Mouse (Mus musculus) gastrocnemius, adult 8-10 months (tissue): ENCODE data around the gene Rcan3. TPM values are rescaled to one million over a fixed set of nuclear protein-coding genes. Genes with fewer than 3 reads are reported as not detected.

Source experiments
- DNase-seq, 2 experiments: peaks; one replicate each; pipeline ENCODE4 v3.0.0; 2022; ENCODE audit warnings: low spot score in 2 of 2
- total RNA-seq, 4 experiments: library from RNA; stranded (reverse); gene quantifications; 2 replicates each; pipeline ENCODE4 v1.2.4; 2022

Rcan3 gene
- total RNA-seq, 4 experiments from 2014 or later: 3.1 to 4.0 (median 3.6) TPM

DNA sequence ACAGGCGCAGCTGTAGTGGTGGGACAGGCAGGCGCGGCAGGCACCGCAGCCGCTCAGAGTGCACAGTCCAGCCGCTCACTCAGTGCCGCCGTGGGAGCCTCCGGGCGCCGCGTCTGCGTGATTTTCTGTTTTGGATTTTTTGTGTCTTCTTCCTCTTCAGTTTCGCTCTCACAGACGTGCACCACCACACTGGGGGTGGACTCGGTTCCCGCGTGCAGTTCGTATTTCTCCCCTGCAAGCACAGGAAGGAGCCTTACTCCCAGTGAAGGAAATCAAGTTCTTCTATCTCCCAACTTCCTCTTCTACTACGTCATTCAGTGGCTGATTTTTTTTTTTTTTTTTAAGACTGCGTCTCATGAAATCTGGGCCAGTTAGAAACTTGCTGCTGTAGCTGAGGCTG lies 17.3 kb downstream of the Rcan3 start:
- DNase-seq: no peak

DNA sequence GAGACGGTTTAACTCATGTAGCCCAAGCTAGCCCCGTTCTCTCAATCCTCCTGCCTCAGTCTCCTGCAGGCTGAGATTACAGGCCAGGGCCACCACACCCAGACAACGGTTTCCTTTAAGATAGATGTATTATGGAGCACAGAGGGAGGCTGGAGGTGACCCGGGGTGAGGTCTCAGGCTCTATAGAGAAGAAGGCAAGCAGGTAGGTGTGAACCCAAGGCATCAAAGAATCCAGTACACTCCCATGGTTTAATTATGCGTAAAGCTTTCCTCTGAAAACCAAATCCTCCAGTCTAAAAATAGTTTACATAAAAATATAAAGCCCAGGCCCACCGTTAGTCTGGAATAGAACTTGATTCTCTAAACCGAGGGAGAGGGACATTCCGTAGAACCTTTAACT lies 20.2 kb downstream of the Rcan3 start:
- DNase-seq: no peak

DNA sequence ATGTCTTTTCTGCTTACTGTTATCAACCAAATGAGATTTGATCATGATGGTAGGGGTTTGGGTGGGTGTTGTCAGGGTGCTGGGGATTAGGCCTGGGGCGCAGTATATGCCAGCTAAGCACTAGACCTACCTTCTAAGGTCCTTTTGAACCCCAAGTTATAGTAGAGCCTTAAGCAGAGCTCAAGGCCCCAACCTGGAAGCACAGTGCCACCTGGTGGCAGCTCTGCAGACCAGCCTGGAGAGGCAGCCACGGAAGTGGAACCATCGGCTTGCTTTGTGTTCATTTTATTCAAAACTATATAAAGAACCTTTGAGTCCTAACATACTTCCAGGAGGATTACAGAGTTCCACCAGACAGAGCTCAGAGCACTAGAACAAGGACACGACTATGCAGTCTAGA lies 22.0 kb downstream of the Rcan3 start:
- DNase-seq: peak in 1 of 2 experiments; percentile 20

DNA sequence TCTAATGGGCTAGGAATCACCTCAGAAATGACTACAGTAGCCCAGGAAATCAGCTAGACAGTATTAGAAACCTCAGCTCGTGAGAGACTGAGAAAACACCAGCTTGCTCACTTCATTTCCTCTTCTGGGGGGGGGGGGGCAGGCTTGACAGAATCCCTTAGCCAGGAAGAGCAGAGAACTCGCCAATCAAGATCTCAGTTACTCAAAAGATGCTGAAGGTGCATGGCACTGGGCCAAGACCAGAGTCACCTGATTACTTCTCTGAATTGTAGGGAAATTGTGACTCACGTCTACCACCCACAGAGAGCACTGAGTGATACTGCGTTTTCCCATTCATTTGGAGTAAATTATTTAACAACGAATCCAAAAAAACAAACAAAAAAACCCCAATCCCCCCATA lies 27.5 kb downstream of the Rcan3 start:
- DNase-seq: no peak

DNA sequence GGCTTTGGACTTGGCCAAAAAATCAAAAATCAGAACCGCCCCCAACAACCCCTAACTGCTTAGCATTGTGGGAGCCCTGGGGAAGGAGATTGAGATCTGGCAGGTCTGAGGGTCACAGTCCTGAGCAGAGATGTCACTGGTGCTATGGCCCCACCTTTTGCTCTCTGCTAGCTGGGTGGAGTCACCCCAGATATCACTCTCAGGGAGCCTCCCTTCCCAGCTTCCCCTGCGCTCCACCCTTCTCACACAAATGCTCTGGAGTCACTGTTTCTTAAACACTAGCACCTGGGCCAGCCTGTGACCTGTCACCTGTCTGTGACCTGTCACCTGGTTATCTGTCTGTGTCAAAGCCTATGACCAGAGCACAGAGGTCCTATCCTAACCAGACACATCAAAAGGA lies 28.7 kb downstream of the Rcan3 start:
- DNase-seq: no peak

DNA sequence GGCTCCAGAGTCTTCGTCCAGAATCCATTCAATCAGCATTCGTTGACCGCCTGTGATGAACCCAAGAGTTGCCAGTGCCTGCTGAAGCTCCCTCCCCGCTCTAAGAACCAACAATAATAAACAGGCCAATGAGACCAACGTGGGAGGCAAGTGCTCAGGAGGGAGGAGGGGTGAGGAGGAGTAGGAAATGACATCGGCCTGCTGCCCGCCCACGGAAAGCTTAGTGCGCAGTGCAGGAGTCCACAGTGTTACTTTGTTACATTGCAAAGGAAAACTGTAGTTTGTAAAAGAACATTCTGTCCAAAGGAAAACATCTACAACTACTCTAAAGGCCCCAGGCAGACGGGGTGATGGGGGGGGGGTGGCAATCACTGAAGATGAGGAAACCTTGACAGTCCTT lies 29.6 kb downstream of the Rcan3 start:
- DNase-seq: no peak

DNA sequence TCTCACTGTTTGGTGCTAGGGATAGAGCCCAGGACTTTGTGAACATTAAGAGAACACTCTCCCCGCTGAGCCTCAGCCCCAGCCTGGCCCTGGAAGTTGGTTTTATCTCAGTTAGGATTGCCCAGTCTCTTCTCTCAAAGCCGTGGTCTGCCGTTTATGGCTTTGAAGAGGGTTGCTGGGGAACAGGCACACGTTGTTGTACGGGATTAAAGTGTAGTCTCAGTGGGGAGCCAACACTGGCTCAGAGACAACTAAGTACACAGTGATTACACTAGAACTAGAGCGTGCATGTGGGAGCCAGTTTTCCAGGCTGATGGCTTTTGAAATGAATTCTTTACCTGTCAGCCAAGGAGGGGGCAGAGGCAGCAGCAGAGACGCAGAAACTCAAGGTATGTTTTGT lies 31.8 kb downstream of the Rcan3 start:
- DNase-seq: no peak

DNA sequence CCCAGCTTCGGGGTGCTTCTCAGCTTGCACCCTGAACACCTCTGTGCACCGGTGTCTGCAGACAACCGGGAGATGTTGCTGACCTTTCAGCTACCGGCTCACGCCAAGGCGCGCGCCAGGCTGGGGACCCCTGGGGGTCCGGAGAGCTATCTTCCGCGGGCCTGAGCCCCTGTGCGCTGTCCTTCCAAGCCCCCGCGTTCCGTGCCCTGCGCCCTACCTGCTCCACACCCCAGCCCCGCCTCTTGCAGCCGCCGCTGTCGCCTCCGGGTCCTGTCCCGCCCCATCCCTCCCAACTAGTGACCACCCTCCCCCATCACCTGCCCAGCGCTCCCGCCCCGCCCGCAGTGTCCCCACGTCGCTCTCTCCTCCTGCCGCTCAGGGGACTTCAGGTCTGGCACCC lies 35.7 kb downstream of the Rcan3 start, which contains the start of gene Ncmap:
Gene Ncmap, minus strand, starts transcription at position 237 of the 400 bp plus-strand sequence.
- DNase-seq: no peak

DNA sequence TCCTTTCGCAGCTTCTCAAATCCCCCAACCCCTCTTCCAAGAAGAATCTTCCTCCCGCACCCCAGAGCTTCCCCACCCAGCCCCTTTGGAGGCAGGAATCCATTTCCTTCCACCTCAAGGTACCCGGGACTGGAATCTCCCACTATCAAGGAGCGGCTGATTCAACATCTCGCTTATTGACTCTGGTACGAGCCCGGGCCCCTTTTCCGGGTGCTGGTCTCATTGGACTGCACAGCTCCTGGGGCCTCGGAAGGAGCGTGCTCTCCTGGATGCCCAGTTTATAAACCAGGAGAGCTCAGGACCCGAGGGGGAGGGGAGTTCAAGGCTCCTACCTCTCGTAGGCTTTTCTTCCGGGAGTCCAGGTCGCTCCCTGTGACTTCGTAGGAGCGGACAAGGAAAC lies 36.1 kb downstream of the Rcan3 start:
- DNase-seq: no peak

DNA sequence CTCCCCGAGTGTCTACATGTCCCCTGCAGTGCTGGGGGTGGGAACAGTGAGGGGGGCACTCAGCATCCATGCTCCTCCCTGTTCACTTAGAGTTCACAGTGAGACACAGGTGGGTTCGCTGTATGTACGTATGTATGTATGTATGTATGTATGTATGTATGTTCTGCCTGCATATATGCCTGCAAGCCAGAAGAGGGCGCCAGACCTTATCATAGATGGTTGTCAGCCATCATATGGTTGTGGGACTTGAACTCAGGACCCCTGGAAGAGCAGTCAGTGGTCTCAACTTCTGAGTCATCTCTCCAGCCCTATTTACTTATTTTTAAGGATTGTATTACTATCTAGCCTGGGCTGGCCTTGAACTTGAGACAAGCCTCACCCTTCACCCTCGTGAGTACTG lies 37.4 kb downstream of the Rcan3 start:
- no peak for DNase-seq

DNA sequence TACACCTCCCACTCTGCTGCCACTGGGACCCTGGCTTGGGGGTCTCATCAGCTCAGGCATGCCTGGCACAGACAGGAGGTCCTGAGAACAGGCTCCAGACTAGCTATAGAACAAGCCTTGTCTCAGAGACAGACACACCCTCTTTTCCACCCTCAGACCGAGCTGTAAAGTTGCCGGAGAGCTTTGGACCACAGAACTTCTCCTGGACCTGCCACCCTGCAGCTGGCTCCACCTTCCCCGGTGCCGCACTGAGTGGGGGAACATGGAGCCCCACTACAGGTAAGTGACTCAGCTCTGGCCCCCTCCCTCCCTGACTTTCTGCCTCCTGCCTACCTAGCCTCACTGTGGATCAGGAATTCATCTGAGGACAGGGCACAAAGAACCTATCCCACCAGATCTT lies 38.3 kb downstream of the Rcan3 start:
- no peak for DNase-seq

DNA sequence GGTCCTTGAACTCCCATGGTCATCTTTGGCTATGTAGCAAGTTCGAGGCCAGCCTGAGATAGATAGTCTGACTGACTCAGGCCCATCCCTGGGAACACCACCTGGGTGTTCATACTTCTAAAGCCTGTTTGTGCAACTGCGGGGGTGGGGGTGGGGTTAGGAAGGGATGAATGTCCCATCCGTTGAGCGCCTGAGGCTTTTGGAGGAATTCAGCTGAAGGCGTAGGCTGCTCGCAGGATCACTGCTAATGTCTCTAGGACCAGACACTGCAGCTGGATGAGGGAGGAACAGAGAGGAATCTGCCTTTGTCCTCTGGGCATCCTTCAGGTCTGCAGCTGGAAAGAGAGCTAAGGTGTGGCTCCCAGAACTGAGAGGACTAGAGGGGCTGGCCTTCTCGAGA lies 39.0 kb downstream of the Rcan3 start:
- DNase-seq: no peak

DNA sequence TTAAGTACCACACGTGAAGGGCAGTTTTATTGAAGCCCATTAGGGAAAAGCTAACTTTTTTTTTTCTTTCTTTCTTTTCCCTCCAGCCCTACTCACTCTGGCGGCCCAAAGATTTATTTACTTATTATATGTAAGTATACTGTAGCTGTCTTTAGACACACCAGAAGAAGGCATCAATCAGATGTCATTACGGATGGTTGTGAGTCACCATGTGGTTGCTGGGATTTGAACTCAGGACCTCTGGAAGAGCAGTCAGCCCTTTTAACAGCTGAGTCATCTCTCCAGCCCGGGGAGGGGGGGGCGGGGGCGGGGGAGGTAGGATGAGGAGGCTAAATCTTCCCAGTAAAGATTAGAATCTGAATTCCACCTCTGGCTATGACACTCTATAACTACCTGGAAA lies 40.3 kb downstream of the Rcan3 start:
- no peak for DNase-seq

DNA sequence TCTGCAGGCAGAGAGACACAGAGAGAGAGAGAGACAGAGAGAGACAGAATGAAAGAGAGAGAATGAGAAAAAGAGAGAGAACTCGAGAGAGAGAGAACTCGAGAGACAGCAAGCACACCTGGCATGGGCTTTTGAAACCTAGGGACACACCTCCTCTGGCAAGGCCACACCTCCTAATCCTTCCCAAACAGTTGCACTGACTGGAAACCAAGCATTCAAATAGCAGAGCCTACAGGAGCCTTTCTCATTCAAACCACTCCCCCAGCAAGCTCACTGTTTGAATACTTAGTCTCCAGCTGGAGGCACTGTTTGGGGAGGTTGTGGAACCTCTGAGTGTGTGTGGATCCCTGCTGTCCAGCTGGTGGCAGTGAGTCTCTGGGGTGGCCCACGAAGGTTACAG lies 40.9 kb downstream of the Rcan3 start:
- DNase-seq: no peak

DNA sequence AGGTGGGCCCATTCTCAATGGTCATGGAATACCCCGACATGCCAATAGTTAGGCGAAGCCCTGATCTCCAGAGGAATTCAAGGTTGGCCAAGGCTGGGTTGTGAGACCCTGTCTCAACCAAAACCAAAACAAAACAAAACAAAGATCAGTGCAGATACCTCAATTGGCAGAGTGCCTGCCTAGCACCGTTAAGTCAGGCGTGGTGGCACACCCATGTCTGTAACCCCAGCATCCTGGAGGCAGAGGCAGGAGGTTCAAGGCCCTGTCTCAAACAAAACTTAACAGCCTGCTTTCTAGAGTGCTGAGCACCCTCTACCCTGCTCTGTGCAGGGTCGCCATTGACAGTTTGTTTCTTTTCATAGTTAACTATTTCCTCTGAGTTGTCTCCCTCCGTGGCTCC lies 42.6 kb downstream of the Rcan3 start:
- DNase-seq: no peak

DNA sequence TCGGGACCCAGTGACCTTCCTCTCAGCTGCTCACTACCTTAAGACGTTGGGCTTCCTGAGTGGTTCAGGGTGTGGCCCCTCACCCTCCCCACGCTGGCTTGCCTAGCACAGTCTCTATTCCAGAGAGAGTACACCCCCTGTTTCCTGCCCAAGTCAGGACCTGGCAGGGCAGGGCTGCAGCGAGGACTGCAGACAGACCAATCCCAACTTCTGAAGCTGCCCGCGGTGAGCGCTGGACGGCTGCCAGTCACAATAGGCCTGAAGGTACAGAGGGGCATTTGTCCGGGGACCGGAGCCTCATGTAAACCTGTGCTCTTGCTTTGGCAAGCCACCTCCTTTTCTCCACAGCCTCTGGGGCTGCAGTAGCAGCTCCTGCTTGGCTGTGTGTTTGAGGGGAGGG lies 48.0 kb downstream of the Rcan3 start:
- no peak for DNase-seq

DNA sequence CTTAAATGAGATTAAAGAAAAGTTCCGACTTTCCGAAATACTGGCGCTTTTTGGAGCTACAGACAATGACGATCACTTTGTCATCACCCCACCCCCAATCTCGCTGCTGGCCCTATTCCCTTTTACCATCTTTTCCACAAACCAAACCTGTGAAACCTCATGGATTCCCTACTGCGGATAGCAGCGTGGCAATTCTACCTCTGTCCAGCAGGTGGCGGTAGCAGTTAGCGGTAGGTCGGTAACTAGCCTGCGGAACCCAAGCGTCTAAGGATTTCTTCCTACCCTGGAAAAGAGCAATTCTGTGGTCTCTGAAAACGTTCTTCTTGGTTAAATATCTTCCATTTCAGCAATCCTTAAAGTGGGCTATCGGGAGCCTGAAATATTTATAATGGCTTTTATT lies 51.3 kb downstream of the Rcan3 start:
- DNase-seq: peak; percentile 12 to 18

DNA sequence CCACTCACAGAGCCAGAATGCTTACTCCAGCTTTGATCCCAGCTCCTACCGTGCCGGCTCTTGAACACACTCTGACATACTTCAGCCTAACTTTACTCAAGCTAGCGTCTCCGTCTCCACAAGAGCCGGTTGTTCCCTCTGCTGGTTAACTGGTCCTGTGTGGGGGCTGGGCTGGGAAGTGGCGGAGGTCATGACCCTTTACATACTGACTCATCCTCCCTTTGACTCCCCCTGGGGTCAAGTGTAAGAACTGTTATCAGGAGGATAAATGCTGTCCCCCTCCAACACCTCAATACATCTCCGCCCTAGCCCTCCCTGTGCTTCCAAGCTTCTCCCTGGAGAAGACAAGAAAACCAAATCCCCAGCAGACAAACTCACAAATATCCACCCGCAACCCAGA lies 52.3 kb downstream of the Rcan3 start:
- DNase-seq: no peak

DNA sequence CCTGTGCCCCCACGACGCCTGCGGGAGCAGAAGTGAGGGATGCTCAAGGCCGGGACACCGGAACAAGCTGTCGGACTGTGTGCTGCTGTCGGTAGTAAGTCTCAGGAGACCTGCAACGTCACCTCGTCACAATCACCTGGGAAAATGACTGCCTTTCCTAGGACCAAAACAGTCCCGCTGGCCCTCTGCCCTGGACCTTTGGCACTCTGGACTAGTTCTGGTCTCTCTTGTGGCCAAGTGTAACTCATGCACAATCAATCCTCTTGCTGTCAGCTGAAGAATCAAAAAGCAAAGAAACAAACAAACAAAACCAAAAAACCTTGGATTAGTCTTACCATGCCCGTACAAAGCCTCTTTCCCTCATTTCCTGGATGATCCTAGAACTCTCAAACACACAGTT lies 56.4 kb downstream of the Rcan3 start:
- DNase-seq: no peak

DNA sequence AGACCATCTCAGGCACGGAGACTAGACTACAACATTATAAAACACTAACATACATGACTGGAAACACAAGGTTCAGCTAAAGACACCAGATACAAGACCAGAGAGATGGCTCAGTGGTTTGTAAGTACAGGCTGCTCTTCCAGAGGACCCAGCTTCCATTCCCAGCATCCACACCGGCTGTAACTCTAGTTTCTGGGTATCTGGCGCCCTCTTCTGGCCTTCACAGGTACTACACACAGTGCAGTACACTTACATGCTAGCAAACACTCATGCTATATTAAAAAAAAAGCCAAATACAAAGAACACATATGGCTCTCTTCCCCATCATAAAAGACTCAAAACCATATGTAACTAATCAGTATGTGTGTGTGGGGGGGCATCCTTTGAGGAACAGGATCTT lies 58.2 kb downstream of the Rcan3 start:
- DNase-seq: no peak

DNA sequence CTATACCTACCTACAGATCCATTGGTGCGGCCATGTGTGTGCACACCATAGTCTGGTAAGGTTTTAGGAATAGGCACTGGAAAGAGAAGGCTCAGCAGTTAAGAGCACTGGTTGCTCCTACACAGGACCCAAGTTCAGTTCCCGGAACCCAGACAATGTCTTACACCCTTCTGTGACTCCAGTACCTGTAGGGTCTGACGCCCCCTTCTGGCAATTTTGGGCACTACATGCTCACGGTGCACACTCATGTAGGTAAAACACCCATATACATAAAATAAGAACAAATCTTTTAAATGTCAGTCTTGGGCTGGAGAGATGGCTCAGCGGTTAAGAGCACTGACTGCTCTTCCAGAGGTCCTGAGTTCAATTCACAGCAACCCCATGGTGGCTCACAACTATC lies 60.4 kb downstream of the Rcan3 start:
- DNase-seq: no peak

DNA sequence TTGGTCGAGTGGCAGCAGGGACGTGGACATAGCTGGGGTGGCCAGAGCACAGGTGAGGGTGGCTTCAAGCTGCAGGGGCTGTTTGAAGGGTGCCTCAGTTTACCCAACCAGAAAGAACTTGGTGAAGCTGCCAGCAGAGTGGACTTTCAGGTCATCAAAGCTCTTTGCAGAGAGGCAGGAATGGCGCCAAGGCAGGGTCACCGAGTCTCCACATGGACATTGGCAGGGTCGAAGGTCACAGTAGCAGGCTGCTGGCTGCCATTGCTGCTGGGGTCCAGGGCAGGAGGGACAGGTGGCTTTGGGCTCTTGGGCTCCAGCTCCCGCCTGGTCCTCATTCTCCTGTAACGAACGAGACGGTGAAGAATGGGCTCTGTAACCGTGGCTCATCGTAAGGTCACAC lies 63.3 kb downstream of the Rcan3 start:
- no peak for DNase-seq

DNA sequence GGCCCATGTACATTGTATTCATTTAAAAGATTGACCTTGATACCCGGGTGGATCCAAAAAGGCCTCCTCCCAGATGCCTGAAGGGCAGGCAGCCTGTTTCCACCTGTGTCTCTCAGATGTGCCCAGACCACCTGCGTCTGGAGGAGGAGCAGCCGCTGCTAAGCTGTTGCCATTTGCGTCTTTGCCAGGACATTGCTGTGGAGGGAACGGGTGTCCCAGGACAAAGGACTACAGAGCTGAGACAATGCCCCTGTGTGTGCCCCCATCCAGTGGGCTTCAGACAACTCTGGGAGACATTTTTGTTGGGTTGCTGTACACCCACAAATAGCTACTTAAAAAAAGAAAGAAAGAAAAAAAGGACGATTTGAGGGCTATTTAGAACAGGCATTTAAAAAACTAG lies 70.8 kb downstream of the Rcan3 start:
- no peak for DNase-seq
